Mouse (Mus musculus) kidney, adult 2 months (tissue): Measurements from ENCODE around the gene Esyt3.

Experiments used
- CTCF ChIP-seq: fragments of 200-500 bp; conservative IDR thresholded peaks from 2 replicates; pipeline ENCODE4 v1.5.1; 2011; ENCODE audit warnings: low read depth, mild to moderate bottlenecking, control low read depth, low read length, moderate library complexity, mixed read lengths; ENCODE audit not compliant: insufficient read depth, insufficient read length
- POLR2A ChIP-seq: fragments of 200-500 bp; IDR thresholded peaks from one replicate; pipeline ENCODE4 v1.6.1; 2011; ENCODE audit warnings: low read depth, low read length, control low read depth

DNA sequence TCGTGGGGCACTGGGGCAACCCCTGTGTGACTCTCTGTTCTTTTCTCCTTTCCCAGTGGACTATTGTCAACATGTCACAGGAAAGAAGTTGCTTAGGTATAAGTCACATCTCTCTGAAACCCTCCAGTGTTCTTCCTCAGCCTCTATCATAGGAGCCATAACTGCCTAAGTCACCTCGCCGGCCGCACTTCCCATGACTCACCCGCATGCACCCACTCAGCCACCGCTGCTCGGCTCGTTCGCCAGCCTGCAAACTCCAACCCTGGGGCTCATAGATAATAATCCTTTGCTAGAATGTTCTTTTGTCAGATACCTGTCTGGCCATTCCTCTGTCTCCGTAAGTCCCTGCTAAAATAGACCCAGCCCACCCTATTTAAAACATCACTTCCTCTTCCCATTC lies 33.2 kb upstream of the Esyt3 start:
- TF ChIP-seq CTCF (no peak), POLR2A (no peak)
